Mouse (Mus musculus): Measurements from ENCODE around the gene Uhrf1bp1l. TPM values are rescaled to one million over a fixed set of nuclear protein-coding genes. Genes with fewer than 3 reads are reported as not detected.
A peak's percentile ranks its signal among the peaks of the same experiment; 100 is the strongest.

The Uhrf1bp1l gene
- polyA plus RNA-seq, 1 experiment = 43.5 TPM

DNA sequence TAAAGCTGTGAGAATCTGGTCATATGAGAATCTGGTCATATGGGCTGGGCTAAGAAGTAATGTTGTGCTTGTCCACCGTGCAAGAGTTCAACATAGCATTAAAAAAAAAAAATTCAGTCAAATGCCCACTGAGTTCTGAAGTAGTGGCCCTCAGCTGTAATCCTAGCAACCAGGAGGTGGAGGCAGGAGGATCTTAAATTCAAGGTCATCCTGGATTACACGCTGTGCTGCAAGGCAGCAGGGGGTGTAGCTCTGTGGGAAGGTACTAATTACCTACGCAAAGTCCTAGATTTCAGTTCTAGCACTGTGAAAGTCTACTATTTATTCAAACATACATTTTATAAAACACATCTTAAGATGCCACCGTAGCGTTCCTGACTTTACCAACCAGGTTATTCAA, 13.4 kb upstream of the Uhrf1bp1l start:
- Histone ChIP-seq H3K4me3 (ENCODE audit: low read depth, low read length) (peak overlapping the region; percentile 89), H3K27ac (ENCODE audit: insufficient read depth, low read length) (no peak overlapping the region)

GRCm38 (mm10) chr10:89732001-89732794, 12.6 kb upstream of the Uhrf1bp1l start, which contains the start of gene Actr6:
Gene Actr6, minus strand, starts transcription at chr10:89732295.
- TF ChIP-seq POLR2A (IDR thresholded peaks at IDR 0.05; ENCODE audit: insufficient read depth, low read length) (peak; percentile 72), CTCF (IDR thresholded peaks at IDR 0.05; ENCODE audit: low read depth, low read length) (no peak), EP300 (IDR thresholded peaks at IDR 0.05; ENCODE audit: insufficient read depth, low read depth, low read length) (no peak)
- H3K27ac ChIP-seq (ENCODE audit: insufficient read depth, low read length) = no peak within 1 kb of the TSS
- 0 out of 2 replicates have a peak, but pooled peaks cover under 1% of the 10 kb centered on the region for H3K36me3 ChIP-seq (ENCODE audit: control insufficient read depth, insufficient read depth, low read length, poor library complexity, severe bottlenecking)
- H3K4me3 ChIP-seq (ENCODE audit: low read depth, low read length) = peak within 1 kb of the TSS; percentile 89
- peak within 1 kb of the TSS; percentile 24 for H3K9ac ChIP-seq (ENCODE audit: low read depth, poor library complexity, severe bottlenecking)
- H3K27me3 ChIP-seq (ENCODE audit: control insufficient read depth, insufficient read depth, low read length, poor library complexity, severe bottlenecking) = no peaks in the 10 kb centered on the region
- no peaks in the 10 kb centered on the region for H3K4me1 ChIP-seq (ENCODE audit: control insufficient read depth, insufficient read depth, low read length)
- H3K9me3 ChIP-seq (replicated peaks; ENCODE audit: control insufficient read depth, insufficient read depth, low read length, poor library complexity, severe bottlenecking) = no peaks in the 10 kb centered on the region

More for the DNA sequence above, 13.4 kb upstream of the Uhrf1bp1l start:
- no peaks in the 10 kb centered on the region for H3K27me3 ChIP-seq (ENCODE audit: control insufficient read depth, insufficient read depth, low read length, poor library complexity, severe bottlenecking)
- H3K36me3 ChIP-seq (ENCODE audit: control insufficient read depth, insufficient read depth, low read length, poor library complexity, severe bottlenecking) = peaks cover 5% of the 10 kb centered on the region; the same call in 1 of the 2 replicates
- no peaks in the 10 kb centered on the region for H3K4me1 ChIP-seq (ENCODE audit: control insufficient read depth, insufficient read depth, low read length)
- no peak for TF ChIP-seq CTCF (IDR thresholded peaks at IDR 0.05; ENCODE audit: low read depth, low read length)
- peak overlapping the region; percentile 24 for H3K9ac ChIP-seq (ENCODE audit: low read depth, poor library complexity, severe bottlenecking)
- no peaks in the 10 kb centered on the region for H3K9me3 ChIP-seq (replicated peaks; ENCODE audit: control insufficient read depth, insufficient read depth, low read length, poor library complexity, severe bottlenecking)

GRCm38 (mm10) chr10:89737092-89737491, 7.7 kb upstream of the Uhrf1bp1l start:
- TF ChIP-seq CTCF (IDR thresholded peaks at IDR 0.05; ENCODE audit: low read depth, low read length) (no peak), EP300 (IDR thresholded peaks at IDR 0.05; ENCODE audit: insufficient read depth, low read depth, low read length) (no peak), POLR2A (IDR thresholded peaks at IDR 0.05; ENCODE audit: insufficient read depth, low read length) (no peak)
- Histone ChIP-seq H3K4me1 (ENCODE audit: control insufficient read depth, insufficient read depth, low read length) (peaks cover 2% of the 10 kb centered on the region), H3K9me3 (replicated peaks; ENCODE audit: control insufficient read depth, insufficient read depth, low read length, poor library complexity, severe bottlenecking) (no peaks in the 10 kb centered on the region), H3K27me3 (ENCODE audit: control insufficient read depth, insufficient read depth, low read length, poor library complexity, severe bottlenecking) (no peaks in the 10 kb centered on the region), H3K36me3 (ENCODE audit: control insufficient read depth, insufficient read depth, low read length, poor library complexity, severe bottlenecking) (no peaks in the 10 kb centered on the region), H3K27ac (ENCODE audit: insufficient read depth, low read length) (no peak overlapping the region), H3K9ac (ENCODE audit: low read depth, poor library complexity, severe bottlenecking) (no peak overlapping the region), H3K4me3 (ENCODE audit: low read depth, low read length) (no peak overlapping the region)

GRCm38 (mm10) chr10:89737887-89738286, 6.9 kb upstream of the Uhrf1bp1l start:
- H3K9me3 ChIP-seq (replicated peaks; ENCODE audit: control insufficient read depth, insufficient read depth, low read length, poor library complexity, severe bottlenecking) = no peaks in the 10 kb centered on the region

GRCm38 (mm10) chr10:89738395-89738794, 6.4 kb upstream of the Uhrf1bp1l start:
- Histone ChIP-seq H3K9me3 (replicated peaks; ENCODE audit: control insufficient read depth, insufficient read depth, low read length, poor library complexity, severe bottlenecking) (no peaks in the 10 kb centered on the region), H3K4me3 (ENCODE audit: low read depth, low read length) (no peak overlapping the region), H3K9ac (ENCODE audit: low read depth, poor library complexity, severe bottlenecking) (no peak overlapping the region), H3K27ac (ENCODE audit: insufficient read depth, low read length) (no peak overlapping the region), H3K4me1 (ENCODE audit: control insufficient read depth, insufficient read depth, low read length) (peaks cover 2% of the 10 kb centered on the region), H3K36me3 (ENCODE audit: control insufficient read depth, insufficient read depth, low read length, poor library complexity, severe bottlenecking) (no peaks in the 10 kb centered on the region), H3K27me3 (ENCODE audit: control insufficient read depth, insufficient read depth, low read length, poor library complexity, severe bottlenecking) (no peaks in the 10 kb centered on the region)
- TF ChIP-seq EP300 (IDR thresholded peaks at IDR 0.05; ENCODE audit: insufficient read depth, low read depth, low read length) (no peak), POLR2A (IDR thresholded peaks at IDR 0.05; ENCODE audit: insufficient read depth, low read length) (no peak), CTCF (IDR thresholded peaks at IDR 0.05; ENCODE audit: low read depth, low read length) (no peak)

More at GRCm38 (mm10) chr10:89737887-89738286, 6.9 kb upstream of the Uhrf1bp1l start:
- Histone ChIP-seq H3K36me3 (ENCODE audit: control insufficient read depth, insufficient read depth, low read length, poor library complexity, severe bottlenecking) (no peaks in the 10 kb centered on the region), H3K4me1 (ENCODE audit: control insufficient read depth, insufficient read depth, low read length) (peaks cover 2% of the 10 kb centered on the region), H3K27me3 (ENCODE audit: control insufficient read depth, insufficient read depth, low read length, poor library complexity, severe bottlenecking) (no peaks in the 10 kb centered on the region), H3K27ac (ENCODE audit: insufficient read depth, low read length) (no peak overlapping the region), H3K9ac (ENCODE audit: low read depth, poor library complexity, severe bottlenecking) (no peak overlapping the region), H3K4me3 (ENCODE audit: low read depth, low read length) (no peak overlapping the region)
- no peak for TF ChIP-seq EP300 (IDR thresholded peaks at IDR 0.05; ENCODE audit: insufficient read depth, low read depth, low read length)
- no peak for TF ChIP-seq CTCF (IDR thresholded peaks at IDR 0.05; ENCODE audit: low read depth, low read length)
- TF ChIP-seq POLR2A (IDR thresholded peaks at IDR 0.05; ENCODE audit: insufficient read depth, low read length) = no peak

DNA sequence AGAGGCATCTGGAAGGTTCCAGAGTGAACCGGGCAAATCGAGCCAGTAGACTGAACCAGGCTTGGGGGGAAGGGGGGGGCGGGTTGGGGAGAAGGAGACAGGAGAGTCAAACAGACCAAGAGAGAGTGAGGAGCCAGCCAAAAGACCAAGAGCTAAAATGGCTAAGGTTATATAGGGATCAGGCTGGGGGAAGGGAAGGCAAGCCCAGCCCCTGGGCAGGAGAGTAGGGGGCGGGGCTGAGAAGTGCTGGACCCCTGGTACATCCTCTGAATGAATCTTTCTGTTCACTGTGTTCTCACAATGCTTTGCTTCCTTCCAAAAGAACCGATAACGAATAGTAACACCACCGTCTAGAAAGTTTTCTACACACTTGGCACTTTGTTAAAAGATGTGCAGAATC, 5.1 kb upstream of the Uhrf1bp1l start:
- Histone ChIP-seq H3K4me1 (ENCODE audit: control insufficient read depth, insufficient read depth, low read length) (peaks cover 2% of the 10 kb centered on the region), H3K27me3 (ENCODE audit: control insufficient read depth, insufficient read depth, low read length, poor library complexity, severe bottlenecking) (no peaks in the 10 kb centered on the region), H3K36me3 (ENCODE audit: control insufficient read depth, insufficient read depth, low read length, poor library complexity, severe bottlenecking) (no peaks in the 10 kb centered on the region), H3K9me3 (replicated peaks; ENCODE audit: control insufficient read depth, insufficient read depth, low read length, poor library complexity, severe bottlenecking) (no peaks in the 10 kb centered on the region), H3K27ac (ENCODE audit: insufficient read depth, low read length) (no peak overlapping the region), H3K4me3 (ENCODE audit: low read depth, low read length) (no peak overlapping the region), H3K9ac (ENCODE audit: low read depth, poor library complexity, severe bottlenecking) (no peak overlapping the region)
- TF ChIP-seq POLR2A (IDR thresholded peaks at IDR 0.05; ENCODE audit: insufficient read depth, low read length) = no peak
- no peak for TF ChIP-seq CTCF (IDR thresholded peaks at IDR 0.05; ENCODE audit: low read depth, low read length)
- no peak for TF ChIP-seq EP300 (IDR thresholded peaks at IDR 0.05; ENCODE audit: insufficient read depth, low read depth, low read length)
